Mouse (Mus musculus) CH12.LX (cell line): ENCODE data around the gene Dnah11. TPM values are rescaled to one million over a fixed set of nuclear protein-coding genes. Genes with fewer than 3 reads are reported as not detected.

ENCODE experiments used
- DNase-seq: peaks from one replicate; pipeline ENCODE4 v3.0.0-alpha.2; 2013; ENCODE audit errors: extremely low read depth
- H3K27ac ChIP-seq: 2 replicates; pipeline ENCODE4 v1.5.1; 2012; ENCODE audit warnings: low read depth, mild to moderate bottlenecking, control low read depth, moderate library complexity; ENCODE audit not compliant: insufficient read depth
- H3K27me3 ChIP-seq: replicated peaks from 2 replicates; pipeline ENCODE3; 2012; ENCODE audit warnings: inconsistent platforms
- H3K36me3 ChIP-seq, 2 experiments: replicated peaks in 1 of 2; 2 replicates each; pipeline versions ENCODE3 to v1.6.1; 2012; ENCODE audit warnings: inconsistent platforms in 1 of 2, low read length in 1 of 2, mild to moderate bottlenecking in 1 of 2, mixed read lengths in 1 of 2, moderate library complexity in 1 of 2; ENCODE audit not compliant: control insufficient read depth in 1 of 2, insufficient read depth in 1 of 2
- H3K4me1 ChIP-seq, 2 experiments: 2 replicates each; pipeline ENCODE4 v1.6.1; 2012; ENCODE audit warnings: inconsistent platforms in 1 of 2, moderate library complexity in 1 of 2; ENCODE audit not compliant: insufficient read depth in 2 of 2, control insufficient read depth in 1 of 2
- H3K4me2 ChIP-seq: 2 replicates; pipeline ENCODE4 v1.6.1; 2012; ENCODE audit warnings: low read depth, mild to moderate bottlenecking, control low read depth; ENCODE audit not compliant: poor library complexity, insufficient read depth, severe bottlenecking
- H3K4me3 ChIP-seq, 3 experiments: fragments of 150-350 bp in 1 of 3; sonication (generic) in 1 of 3; replicated peaks in 1 of 3; 2 replicates each; pipeline versions ENCODE3 to v1.5.1; 2011 to 2012; ENCODE audit warnings: low read depth in 2 of 3, low read length in 2 of 3, mild to moderate bottlenecking in 2 of 3, moderate library complexity in 2 of 3, control low read depth in 1 of 3, improper control_type of control experiment in 1 of 3, inconsistent platforms in 1 of 3, mixed read lengths in 1 of 3; ENCODE audit not compliant: poor library complexity in 1 of 3
- H3K79me2 ChIP-seq: replicated peaks from 2 replicates; pipeline ENCODE4 v1.6.1; 2012; ENCODE audit warnings: mild to moderate bottlenecking, moderate library complexity; ENCODE audit not compliant: control insufficient read depth, poor library complexity, insufficient read depth, severe bottlenecking; ENCODE audit errors: extremely low read depth
- H3K9ac ChIP-seq: 2 replicates; pipeline ENCODE4 v1.6.1; 2012; ENCODE audit warnings: low read depth, mild to moderate bottlenecking, control low read depth, moderate library complexity; ENCODE audit not compliant: insufficient read depth
- H3K9me3 ChIP-seq: replicated peaks from 2 replicates; pipeline ENCODE3; 2012; ENCODE audit warnings: low read length, inconsistent platforms, mixed read lengths
- BHLHE40 ChIP-seq: IDR thresholded peaks from 2 replicates; pipeline ENCODE4 v1.6.1; 2011; ENCODE audit warnings: mild to moderate bottlenecking, low read depth, low read length, improper control_type of control experiment
- CHD1 ChIP-seq: IDR thresholded peaks from 2 replicates; pipeline ENCODE4 v1.6.1; 2012; ENCODE audit warnings: low read depth, low read length, improper control_type of control experiment, inconsistent platforms
- CHD2 ChIP-seq: IDR thresholded peaks from 2 replicates; pipeline ENCODE4 v1.6.1; 2011; ENCODE audit warnings: low read length, improper control_type of control experiment
- CTCF ChIP-seq, 2 experiments: IDR thresholded peaks in 1 of 2; conservative IDR thresholded peaks in 1 of 2; 2 replicates each; pipeline ENCODE4 v1.5.1; 2011 to 2012; ENCODE audit warnings: low read depth in 2 of 2, low read length in 2 of 2, improper control_type of control experiment in 1 of 2, inconsistent platforms in 1 of 2, mild to moderate bottlenecking in 1 of 2, moderate library complexity in 1 of 2
- E2F4 ChIP-seq: IDR thresholded peaks from 2 replicates; pipeline ENCODE4 v1.6.1; 2011; ENCODE audit warnings: low read depth, low read length, improper control_type of control experiment; ENCODE audit not compliant: insufficient replicate concordance
- ELF1 ChIP-seq: IDR thresholded peaks from 2 replicates; pipeline ENCODE4 v1.6.1; 2014; ENCODE audit warnings: low read depth, mild to moderate bottlenecking, inconsistent platforms, low read length, improper control_type of control experiment
- GABPA ChIP-seq: IDR thresholded peaks from 2 replicates; pipeline ENCODE4 v1.6.1; 2012; ENCODE audit warnings: low read depth, low read length, improper control_type of control experiment, inconsistent platforms; ENCODE audit not compliant: insufficient replicate concordance
- HCFC1 ChIP-seq: IDR thresholded peaks from 2 replicates; pipeline ENCODE4 v1.6.1; 2012; ENCODE audit warnings: low read depth, mild to moderate bottlenecking, inconsistent platforms, low read length, improper control_type of control experiment
- JUN ChIP-seq: IDR thresholded peaks from 2 replicates; pipeline ENCODE4 v1.6.1; 2011; ENCODE audit warnings: low read depth, mild to moderate bottlenecking, low read length, improper control_type of control experiment, moderate library complexity; ENCODE audit not compliant: insufficient read depth
- JUND ChIP-seq: conservative IDR thresholded peaks from 2 replicates; pipeline ENCODE4 v1.6.1; 2011; ENCODE audit warnings: low read depth, low read length, improper control_type of control experiment
- MAFK ChIP-seq: IDR thresholded peaks from 2 replicates; pipeline ENCODE4 v1.6.1; 2011; ENCODE audit warnings: low read length, improper control_type of control experiment; ENCODE audit not compliant: insufficient replicate concordance
- MAX ChIP-seq: IDR thresholded peaks from 2 replicates; pipeline ENCODE4 v1.6.1; 2011; ENCODE audit warnings: low read length, improper control_type of control experiment
- MXI1 ChIP-seq: IDR thresholded peaks from 2 replicates; pipeline ENCODE4 v1.6.1; 2011; ENCODE audit warnings: mild to moderate bottlenecking, low read depth, low read length, improper control_type of control experiment
- MYC ChIP-seq: IDR thresholded peaks from 2 replicates; pipeline ENCODE4 v1.6.1; 2011; ENCODE audit warnings: low read depth, mild to moderate bottlenecking, improper control_type of control experiment, low read length
- NELFE ChIP-seq: IDR thresholded peaks from 2 replicates; pipeline ENCODE4 v1.6.1; 2011; ENCODE audit warnings: low read depth, low read length, improper control_type of control experiment
- NRF1 ChIP-seq: IDR thresholded peaks from 2 replicates; pipeline ENCODE4 v1.6.1; 2014; ENCODE audit warnings: low read depth, mild to moderate bottlenecking, inconsistent platforms, low read length, improper control_type of control experiment, moderate library complexity
- PAX5 ChIP-seq: IDR thresholded peaks from 2 replicates; pipeline ENCODE4 v1.6.1; 2012; ENCODE audit warnings: low read length, inconsistent platforms, mixed read lengths
- RAD21 ChIP-seq: IDR thresholded peaks from 2 replicates; pipeline ENCODE4 v1.6.1; 2011; ENCODE audit warnings: low read depth, mild to moderate bottlenecking, low read length, improper control_type of control experiment, moderate library complexity
- RCOR1 ChIP-seq: conservative IDR thresholded peaks from 2 replicates; pipeline ENCODE4 v1.6.1; 2012; ENCODE audit warnings: low read depth, mild to moderate bottlenecking, inconsistent platforms, low read length, improper control_type of control experiment
- SIN3A ChIP-seq: IDR thresholded peaks from 2 replicates; pipeline ENCODE4 v1.6.1; 2012; ENCODE audit warnings: low read length, improper control_type of control experiment, inconsistent platforms
- TBP ChIP-seq: conservative IDR thresholded peaks from 2 replicates; pipeline ENCODE4 v1.6.1; 2011; ENCODE audit warnings: low read depth, low read length, improper control_type of control experiment
- TCF12 ChIP-seq: IDR thresholded peaks from 2 replicates; pipeline ENCODE4 v1.6.1; 2014; ENCODE audit warnings: low read depth, mild to moderate bottlenecking, inconsistent platforms, low read length, improper control_type of control experiment
- UBTF ChIP-seq: IDR thresholded peaks from 2 replicates; pipeline ENCODE4 v1.6.1; 2012; ENCODE audit warnings: low read depth, mild to moderate bottlenecking, inconsistent platforms, low read length, improper control_type of control experiment, moderate library complexity
- USF1 ChIP-seq: IDR thresholded peaks from 2 replicates; pipeline ENCODE4 v1.6.1; 2014; ENCODE audit warnings: low read depth, mild to moderate bottlenecking, inconsistent platforms, low read length, improper control_type of control experiment
- USF2 ChIP-seq: conservative IDR thresholded peaks from 2 replicates; pipeline ENCODE4 v1.6.1; 2011; ENCODE audit warnings: low read depth, low read length, improper control_type of control experiment
- ZKSCAN1 ChIP-seq: IDR thresholded peaks from 2 replicates; pipeline ENCODE4 v1.6.1; 2012; ENCODE audit warnings: low read depth, inconsistent platforms, low read length, improper control_type of control experiment, borderline replicate concordance
- ZNF384 ChIP-seq: IDR thresholded peaks from 2 replicates; pipeline ENCODE4 v1.6.1; 2012; ENCODE audit warnings: low read depth, low read length, improper control_type of control experiment, inconsistent platforms
- dilution Hi-C: fragments of 300-500 bp; cut with MboI; formaldehyde crosslinking; loops from 2 replicates; pipeline ENCODE4 v1.14.3; 2020; ENCODE audit warnings: low sequenced_read_pairs; ENCODE audit not compliant: extremely low pct_unique_long_range_greater_than_20kb, extremely low pct_ligation_motif_present
- in situ Hi-C: fragments of 300-500 bp; cut with MboI; formaldehyde crosslinking; loops from 3 replicates; pipeline ENCODE4 v1.14.3; 2019; ENCODE audit warnings: low sequenced_read_pairs, low pct_ligation_motif_present, low pct_unique_long_range_greater_than_20kb, mixed read lengths
- polyA plus RNA-seq: library from polyadenylated mRNA; unstranded; fragments of >175 nt; gene quantifications from 2 replicates; pipeline ENCODE4 v1.2.1, GENCODE M21; 2012; ENCODE audit warnings: low read depth; ENCODE audit not compliant: insufficient read length
- total RNA-seq, 2 experiments: library from RNA; depleted of rRNA; stranded (reverse); fragments of 300-350 nt in 1 of 2; fragments of >200 nt in 1 of 2; gene quantifications; 2 replicates each; pipeline ENCODE4 v1.2.3; 2012 to 2014

The Dnah11 gene
- total and polyA plus RNA-seq, 3 experiments: 0.85 to 2.5 (median 1.2) TPM

- in situ Hi-C loops: no loop called here
These were observed 9.3 kb downstream of the Dnah11 start for GRCm38 (mm10) chr12:118189535-118189934.

GRCm38 (mm10) chr12:118187663-118188062, 11.2 kb downstream of the Dnah11 start:
- in situ Hi-C loops: no loop called here

More at GRCm38 (mm10) chr12:118189535-118189934, 9.3 kb downstream of the Dnah11 start:
- TF ChIP-seq USF2 (no peak), ZKSCAN1 (no peak), E2F4 (no peak), MAX (no peak), MAFK (0 out of 2 replicates have a peak, but pooled peaks have one; percentile 56)
- Histone ChIP-seq H3K36me3 (no peaks in the 10 kb centered on the region), H3K4me2 (no peak overlapping the region), H3K4me3 (no peak overlapping the region), H3K27ac (no peak overlapping the region), H3K9ac (no peak overlapping the region), H3K27me3 (no peaks in the 10 kb centered on the region), H3K4me1 (no peaks in the 10 kb centered on the region), H3K9me3 (no peaks in the 10 kb centered on the region), H3K79me2 (no peaks in the 10 kb centered on the region)
- peak; percentile 3 for DNase-seq
- dilution Hi-C loops: no loop called here

GRCm38 (mm10) chr12:118186881-118187489, 11.9 kb downstream of the Dnah11 start:
- H3K27me3 ChIP-seq: no peaks in the 10 kb centered on the region
- no peaks in the 10 kb centered on the region for H3K36me3 ChIP-seq
- no peak overlapping the region for H3K4me2 ChIP-seq
- in situ Hi-C loops (no loop called here), dilution Hi-C loops (no loop called here)
- H3K4me3 ChIP-seq: no peak overlapping the region
- no peak overlapping the region for H3K9ac ChIP-seq
- no peak overlapping the region for H3K27ac ChIP-seq
- H3K9me3 ChIP-seq: no peaks in the 10 kb centered on the region
- no peaks in the 10 kb centered on the region for H3K79me2 ChIP-seq
- DNase-seq: no peak
- no peaks in the 10 kb centered on the region for H3K4me1 ChIP-seq
- TF ChIP-seq HCFC1 (no peak), PAX5 (no peak), ELF1 (no peak), GABPA (no peak), MXI1 (no peak), JUN (no peak), USF1 (no peak), ZNF384 (no peak), UBTF (no peak), BHLHE40 (no peak), TCF12 (no peak), MYC (no peak), JUND (no peak)

More at GRCm38 (mm10) chr12:118187663-118188062, 11.2 kb downstream of the Dnah11 start:
- no peak overlapping the region for H3K4me3 ChIP-seq
- no peaks in the 10 kb centered on the region for H3K27me3 ChIP-seq
- H3K4me2 ChIP-seq: no peak overlapping the region
- H3K4me1 ChIP-seq: no peaks in the 10 kb centered on the region
- dilution Hi-C loops: no loop called here
- no peaks in the 10 kb centered on the region for H3K36me3 ChIP-seq
- TF ChIP-seq ZKSCAN1 (no peak), MAX (no peak), NRF1 (no peak), NELFE (no peak), RCOR1 (no peak), USF1 (no peak), E2F4 (no peak), SIN3A (no peak), CHD2 (no peak), CTCF (conservative IDR thresholded peaks at IDR 0.05 in 1 of 2, IDR thresholded peaks at IDR 0.05 in 1 of 2; ENCODE audit: low read depth in 2 of 2, low read length in 2 of 2) (no peak), JUND (no peak), CHD1 (no peak), TBP (no peak), ELF1 (no peak), MAFK (no peak), RAD21 (no peak), ZNF384 (no peak), JUN (no peak), MXI1 (no peak), GABPA (no peak)
- TF ChIP-seq, all 38 proteins: peak for 0
- no peaks in the 10 kb centered on the region for H3K79me2 ChIP-seq
- H3K9ac ChIP-seq: no peak overlapping the region
- H3K27ac ChIP-seq: no peak overlapping the region
- no peak for DNase-seq
- H3K9me3 ChIP-seq: no peaks in the 10 kb centered on the region
